Mouse (Mus musculus) retina, postnatal 7 days (tissue): ENCODE results near the gene Cyp1a1.

Experiments
- DNase-seq: peaks from one replicate; pipeline ENCODE4 v3.0.0-alpha.2; 2012; ENCODE audit warnings: low read depth, low spot score

Gene Cyp1a1

GRCm38 (mm10) chr9:57655749-57656148 lies 32.0 kb upstream of the Cyp1a1 start:
- DNase-seq: peak; percentile 95

DNA sequence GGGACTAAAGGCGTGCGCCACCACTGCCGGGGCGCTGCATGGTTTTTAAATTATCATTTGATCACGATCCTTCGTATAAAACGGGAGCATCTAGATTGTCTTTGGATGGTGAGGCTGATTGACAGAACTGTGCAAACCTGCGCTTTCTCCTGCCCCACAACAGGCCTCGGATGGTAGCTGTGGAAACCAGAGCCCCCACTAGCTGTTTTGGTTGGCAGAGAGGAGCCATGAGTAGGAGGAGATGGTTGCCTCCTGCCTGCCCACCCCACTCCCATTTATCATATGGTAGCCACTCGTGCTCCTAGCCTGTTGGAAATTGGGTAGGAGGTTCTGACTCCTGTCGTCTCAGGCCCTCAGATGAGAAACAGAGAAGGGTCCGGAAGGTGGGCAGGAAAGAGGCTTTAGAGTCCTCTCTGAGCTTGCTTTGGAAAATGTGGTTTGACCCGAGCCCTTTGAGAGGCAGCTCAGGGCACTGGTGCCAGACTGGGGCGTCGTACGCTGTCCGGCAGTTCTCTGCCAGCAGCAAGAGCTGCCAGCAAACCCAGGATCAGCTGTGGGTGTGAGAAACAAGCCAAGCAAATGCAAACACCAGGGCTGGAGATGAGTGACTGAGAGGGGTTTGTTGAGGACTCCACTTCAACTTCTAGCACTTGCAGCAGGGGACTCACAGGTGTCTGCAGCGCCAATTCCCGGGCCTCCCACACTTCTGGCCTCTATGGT lies 30.9 kb upstream of the Cyp1a1 start:
- no peak for DNase-seq

- DNase-seq: no peak
These were observed 29.9 kb upstream of the Cyp1a1 start for GRCm38 (mm10) chr9:57657843-57658242.

DNA sequence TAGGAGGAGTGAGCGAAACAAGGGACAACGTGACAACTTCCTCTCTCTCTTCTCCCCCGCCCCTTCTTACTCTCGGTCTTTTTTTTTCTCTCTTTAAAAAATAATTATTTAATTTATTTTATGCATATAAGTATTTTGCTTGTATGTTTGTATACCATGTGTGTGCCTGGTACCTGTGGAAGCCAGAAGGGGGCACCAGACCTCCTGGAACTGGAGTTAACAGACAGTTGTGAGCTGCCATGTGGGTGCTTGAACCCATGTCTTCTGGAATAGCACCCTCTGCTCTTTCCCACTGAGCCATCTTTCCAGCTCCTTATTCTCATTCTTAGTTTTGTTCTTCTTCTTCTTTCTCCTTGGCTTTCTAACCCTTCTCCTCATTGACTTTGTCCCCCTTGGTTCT lies 28.8 kb upstream of the Cyp1a1 start:
- no peak for DNase-seq

DNA sequence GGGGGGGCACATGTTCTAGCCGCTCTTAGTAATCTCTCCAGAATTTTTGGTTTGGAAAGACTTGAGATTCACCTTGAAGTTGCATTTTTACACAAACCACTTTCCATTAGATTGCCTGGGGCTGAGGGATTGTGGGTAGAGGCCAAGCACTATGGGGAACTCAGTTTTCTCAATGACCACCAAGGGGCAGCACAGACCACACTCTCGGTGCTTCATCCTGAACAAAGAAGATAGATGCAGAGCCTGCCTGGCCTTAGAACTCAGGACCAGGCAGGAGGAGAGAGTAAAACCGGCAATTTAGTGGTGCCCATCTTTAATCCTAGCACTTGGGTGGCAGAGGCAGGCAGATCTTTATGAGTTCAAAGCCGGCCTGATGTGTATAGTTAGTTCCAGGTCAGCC lies 28.0 kb upstream of the Cyp1a1 start:
- DNase-seq: peak; percentile 73

- no peak for DNase-seq
These were observed 27.2 kb upstream of the Cyp1a1 start for GRCm38 (mm10) chr9:57660501-57660900.

GRCm38 (mm10) chr9:57661552-57661951 lies 26.2 kb upstream of the Cyp1a1 start:
- no peak for DNase-seq

- no peak for DNase-seq
These were observed 23.1 kb upstream of the Cyp1a1 start for GRCm38 (mm10) chr9:57664616-57665015.

DNA sequence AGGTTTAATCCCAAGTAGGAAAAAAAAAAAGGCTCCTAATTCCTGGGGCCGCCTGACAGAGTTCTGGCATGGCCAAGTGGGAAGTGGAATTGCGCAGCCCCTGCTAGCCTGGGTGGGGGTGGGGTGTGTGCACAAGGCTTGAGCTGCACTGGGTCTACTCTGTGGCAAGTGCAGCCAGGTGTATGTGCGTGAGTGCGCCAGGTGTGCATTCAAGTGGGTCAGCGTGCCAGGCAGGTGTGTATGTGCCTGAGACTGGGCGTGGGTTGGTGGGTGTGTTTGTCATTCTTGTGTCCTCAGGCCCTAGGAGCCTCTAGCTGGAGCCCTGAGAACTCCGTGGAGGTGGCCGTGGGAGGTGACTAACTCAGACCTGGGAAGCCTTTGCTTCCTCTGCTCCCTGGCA lies 21.2 kb upstream of the Cyp1a1 start:
- no peak for DNase-seq

DNA sequence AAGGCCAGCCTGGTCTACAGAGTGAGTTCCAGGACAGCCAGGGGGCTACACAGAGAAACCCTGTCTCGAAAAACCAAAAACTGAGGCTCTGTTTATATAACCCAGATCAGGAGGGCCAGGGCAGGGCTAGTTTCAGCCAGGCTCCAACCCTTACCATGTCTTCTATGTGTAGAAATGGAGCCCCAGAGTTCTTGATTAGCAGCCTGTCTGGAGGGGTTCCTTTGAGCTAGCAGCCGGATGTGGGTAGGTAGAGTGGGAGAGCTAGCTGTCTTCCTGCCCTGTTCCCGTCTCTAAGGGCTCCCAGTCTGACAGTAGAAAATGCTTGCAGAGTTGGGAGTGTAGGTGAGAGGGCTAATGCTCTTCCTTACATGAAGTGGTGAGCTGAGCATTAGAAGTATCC lies 20.6 kb upstream of the Cyp1a1 start:
- DNase-seq: no peak

GRCm38 (mm10) chr9:57667817-57668216 lies 19.9 kb upstream of the Cyp1a1 start:
- no peak for DNase-seq

- no peak for DNase-seq
These were observed 19.5 kb upstream of the Cyp1a1 start for GRCm38 (mm10) chr9:57668277-57668676.

DNA sequence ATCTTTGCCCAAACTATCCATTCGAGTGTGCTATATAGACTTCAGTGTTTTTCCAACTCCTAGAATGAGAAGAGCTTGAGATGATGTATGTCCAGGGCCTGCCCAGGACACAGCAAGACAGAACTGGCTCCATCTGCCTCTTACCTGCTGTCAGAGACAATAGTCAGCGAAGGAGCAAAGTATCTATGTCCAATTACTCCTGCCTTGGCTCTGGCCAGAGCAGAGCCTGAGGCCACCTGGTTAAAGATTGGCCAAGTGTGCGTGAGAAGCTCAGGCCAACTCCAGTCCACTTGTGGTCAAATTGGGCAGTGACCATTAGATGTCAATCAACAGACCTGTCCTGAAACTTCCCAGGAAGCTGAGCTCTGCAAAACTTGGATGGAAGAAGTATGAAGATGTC lies 18.2 kb upstream of the Cyp1a1 start:
- no peak for DNase-seq

GRCm38 (mm10) chr9:57671037-57671436 lies 16.7 kb upstream of the Cyp1a1 start:
- no peak for DNase-seq

GRCm38 (mm10) chr9:57671500-57671899 lies 16.2 kb upstream of the Cyp1a1 start:
- DNase-seq: no peak

DNA sequence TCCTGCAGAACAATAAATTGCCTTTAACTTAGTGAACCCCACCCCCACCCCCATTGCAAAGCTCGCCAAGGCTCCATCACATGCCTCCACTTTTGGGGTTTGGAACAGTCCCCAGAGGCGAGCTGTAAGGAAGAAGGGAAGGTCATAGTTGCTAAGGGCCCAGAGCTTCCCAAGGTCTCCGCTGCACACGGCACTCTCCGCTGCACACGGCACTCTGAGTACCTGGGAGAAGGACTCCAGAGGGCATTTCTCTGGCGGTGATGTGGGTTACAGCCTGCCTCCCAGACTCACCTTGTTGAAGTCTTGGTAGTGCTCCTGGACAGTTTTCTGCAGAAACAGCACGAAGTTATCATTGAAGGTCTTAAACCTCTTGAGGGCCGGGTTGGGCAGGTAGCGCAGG lies 6.3 kb upstream of the Cyp1a1 start:
- no peak for DNase-seq

DNA sequence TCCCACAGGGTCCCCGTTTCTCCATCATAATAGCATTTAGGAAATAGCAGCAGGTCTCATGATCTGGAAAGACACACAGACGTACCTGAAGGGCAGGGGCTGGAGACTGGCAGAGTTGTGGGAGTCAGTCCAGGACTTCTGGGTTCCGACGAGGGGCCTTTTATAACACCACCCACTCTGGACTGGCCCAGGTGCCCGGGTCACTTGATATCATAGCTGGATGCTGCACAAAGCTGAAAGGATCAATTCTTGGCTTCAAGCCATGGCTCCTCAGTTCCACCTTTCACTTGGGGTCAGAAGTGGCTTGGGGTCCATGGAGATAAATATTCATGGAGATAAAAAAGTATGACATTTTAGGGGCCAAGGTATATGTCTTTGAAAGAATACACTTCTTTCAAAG lies 4.2 kb upstream of the Cyp1a1 start, which contains the start of gene Cyp1a2:
Gene Cyp1a2, minus strand, starts transcription at position 184 of the 400 bp plus-strand sequence.
- no peak for DNase-seq

DNA sequence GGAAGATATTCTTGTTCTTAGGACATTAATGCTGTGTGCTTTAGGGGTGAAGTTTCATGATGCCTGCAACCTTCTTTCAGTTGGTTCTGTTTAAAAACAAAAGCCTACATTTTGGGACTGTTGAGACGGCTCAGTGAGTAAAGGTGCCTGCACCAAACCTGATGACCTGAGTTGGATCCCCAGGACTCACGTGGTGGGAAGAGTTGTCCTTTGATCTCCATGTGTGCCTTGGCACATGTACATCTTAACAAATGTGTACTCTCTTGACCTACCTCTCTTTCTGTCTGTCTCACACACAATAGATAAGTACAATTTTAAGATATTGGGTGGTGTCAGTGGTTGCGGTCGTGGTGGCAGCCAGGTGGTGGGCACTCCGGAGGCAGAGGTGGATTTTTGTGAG lies 1.7 kb upstream of the Cyp1a1 start:
- DNase-seq: no peak

DNA sequence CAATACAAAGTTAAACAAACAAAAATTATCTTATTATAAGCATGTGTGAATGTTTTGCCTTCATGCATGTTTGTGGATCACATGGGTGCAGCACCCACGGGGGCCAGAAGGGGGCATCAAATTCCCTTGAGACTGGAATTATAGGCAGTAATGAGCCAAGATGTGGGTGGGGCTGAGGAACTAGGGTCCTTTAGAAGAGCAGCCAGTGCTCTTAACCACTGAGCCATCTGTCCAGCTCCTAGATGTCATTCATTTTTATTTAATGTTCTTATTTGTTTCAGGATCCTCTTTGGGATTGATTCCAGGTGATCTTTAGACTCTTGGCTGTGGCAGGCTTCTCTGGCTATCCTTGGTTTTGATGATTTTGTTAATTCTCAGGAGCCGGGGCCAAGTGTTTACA lies 430 bp downstream of the Cyp1a1 start:
- DNase-seq: no peak

DNA sequence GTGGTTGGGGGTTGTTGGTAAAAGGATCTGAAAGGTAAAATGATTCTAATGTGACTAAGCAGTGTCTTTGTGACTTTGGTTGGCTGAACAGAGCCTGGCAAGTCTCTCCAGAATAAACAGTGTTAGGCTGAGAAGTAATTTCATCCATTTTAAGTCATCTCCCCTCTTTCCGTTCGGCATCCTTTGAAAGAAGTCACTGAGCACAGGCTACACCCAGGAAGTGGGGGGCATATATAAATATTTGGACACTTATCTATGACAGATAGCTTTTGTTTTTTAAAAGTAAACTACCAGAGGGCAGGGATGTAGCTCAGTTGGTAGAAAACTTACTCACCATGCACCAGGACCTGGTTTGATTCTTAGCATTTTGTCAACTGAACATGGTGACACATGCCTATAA lies 878 bp downstream of the Cyp1a1 start:
- no peak for DNase-seq

- DNase-seq: no peak
These were observed 6.4 kb downstream of the Cyp1a1 start for GRCm38 (mm10) chr9:57694108-57694507.

GRCm38 (mm10) chr9:57696380-57697285 lies 8.9 kb downstream of the Cyp1a1 start:
- no peak for DNase-seq

- DNase-seq: no peak
These were observed 9.7 kb downstream of the Cyp1a1 start for GRCm38 (mm10) chr9:57697380-57697779.
